Mouse (Mus musculus) skeletal muscle tissue, postnatal 0 days (tissue): ENCODE results near the gene Ccdc82. TPM values are rescaled to one million over a fixed set of nuclear protein-coding genes. Genes with fewer than 3 reads are reported as not detected.

ENCODE experiments used
- polyA plus RNA-seq: library from polyadenylated mRNA; unstranded; fragments of >200 nt; fragmentation: Nextera tagmentation; extraction: Ambion mirVana; gene quantifications from 2 replicates; pipeline ENCODE4 v1.2.1, GENCODE M21; 2015

Gene Ccdc82
- polyA plus RNA-seq = 3.1 TPM in 2 replicates

DNA sequence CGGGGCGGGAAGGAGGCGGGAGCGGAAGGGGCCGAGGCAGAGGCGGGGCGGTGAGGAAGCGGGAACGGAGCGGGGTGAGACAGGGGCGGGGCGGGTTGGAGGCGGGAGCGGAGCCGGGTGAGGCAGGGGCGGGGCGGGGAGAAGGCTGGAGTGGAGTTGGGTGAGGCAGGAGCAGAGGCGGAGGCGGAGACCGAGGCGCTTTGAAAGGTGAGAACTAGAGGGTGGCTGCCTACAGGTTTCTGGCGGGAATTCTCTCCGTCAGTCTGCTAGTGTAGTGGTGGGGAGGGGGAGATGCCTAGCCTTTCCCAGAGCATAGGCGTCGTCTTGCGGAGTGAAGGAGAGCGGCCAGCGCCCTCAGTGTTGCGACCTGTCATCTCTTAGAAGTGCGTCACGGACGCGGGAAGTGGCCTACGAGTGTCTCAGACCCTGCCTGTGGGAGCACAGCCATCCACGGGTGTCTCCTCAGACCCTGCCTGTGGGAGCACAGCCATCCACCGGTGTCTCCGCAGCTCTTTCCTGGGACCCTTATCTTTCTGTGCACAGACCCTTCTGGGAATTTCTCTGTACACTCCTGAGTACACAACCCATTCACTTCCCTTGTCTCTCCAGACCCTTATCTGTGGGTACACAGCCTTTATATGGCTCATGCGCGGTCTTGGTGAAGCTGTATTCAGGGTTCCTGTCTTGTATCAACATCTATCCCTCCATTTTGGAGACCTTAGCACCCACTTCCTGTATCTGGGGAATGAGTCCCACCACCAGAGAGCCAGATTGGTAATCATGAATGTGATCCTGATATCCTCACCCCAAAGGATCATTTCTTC is at the start of gene Ccdc82:
Gene Ccdc82 (plus strand): TSS at position 141 of the 824 bp plus-strand sequence.

DNA sequence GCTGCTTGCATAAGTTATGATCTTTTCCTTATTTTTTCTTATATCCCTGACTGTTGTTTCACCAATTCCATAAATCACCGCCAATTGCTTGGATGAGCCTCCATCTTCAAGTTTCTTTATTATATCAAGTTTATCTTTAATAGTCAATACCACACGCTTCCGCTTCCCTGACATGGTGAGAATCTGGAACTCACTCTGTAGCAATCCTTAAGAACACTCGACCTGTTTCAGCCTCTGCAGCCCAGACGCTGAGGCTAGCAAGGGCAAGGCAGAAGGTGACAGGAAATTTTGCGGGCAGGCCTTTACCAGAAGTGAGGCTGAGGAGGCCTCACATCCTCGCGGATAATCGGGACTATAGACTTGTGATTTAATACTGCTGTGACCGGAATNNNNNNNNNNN is 1.3 kb upstream of the Ccdc82 start, which contains the start of gene Jrkl:
Gene Jrkl (minus strand): TSS at position 349 of the 400 bp plus-strand sequence.

DNA sequence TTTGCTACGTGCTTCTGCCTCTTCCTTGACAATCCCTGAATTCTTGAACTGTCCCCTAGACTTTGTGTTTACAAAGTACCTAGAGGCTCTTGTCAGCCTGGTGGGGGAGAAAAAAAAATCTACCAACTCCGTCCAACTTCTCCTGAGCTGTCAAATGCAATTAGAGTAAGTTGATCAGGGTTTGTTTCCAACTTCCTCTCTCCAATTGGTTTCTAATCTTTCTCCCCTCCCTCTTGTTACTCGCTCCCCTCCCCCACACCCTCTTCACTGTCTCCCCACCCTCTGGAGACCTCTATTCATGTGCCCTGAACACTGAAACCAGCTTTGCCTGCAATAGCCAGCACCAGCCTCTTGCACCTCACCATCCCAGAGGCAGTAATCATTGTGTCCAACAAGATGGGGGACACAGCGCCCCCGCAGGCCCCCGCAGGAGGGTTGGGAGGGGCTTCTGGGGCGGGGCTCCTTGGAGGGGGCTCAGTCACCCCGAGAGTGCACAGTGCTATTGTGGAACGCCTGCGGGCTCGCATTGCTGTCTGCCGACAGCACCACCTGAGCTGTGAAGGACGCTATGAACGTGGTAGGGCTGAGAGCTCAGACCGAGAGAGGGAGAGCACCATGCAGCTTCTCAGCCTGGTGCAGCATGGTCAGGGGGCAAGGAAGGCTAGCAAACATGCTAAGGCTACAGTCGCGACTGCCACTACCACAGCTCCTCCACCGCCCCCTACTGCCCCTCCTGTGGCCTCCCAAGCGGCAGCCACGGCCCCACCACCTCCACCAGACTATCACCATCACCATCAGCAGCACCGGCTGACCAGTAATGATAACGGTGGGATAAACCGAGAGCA is 51.1 kb downstream of the Ccdc82 start, which contains the start of gene Maml2:
Gene Maml2 (plus strand): TSS at position 290 of the 845 bp plus-strand sequence.

Other genes starting within 250 kb of the Ccdc82 start
- gene Jrkl, start 1.1 kb upstream of the Ccdc82 start, polyA plus RNA-seq = 4.7 and 5.6 TPM in 2 replicates
- 3.8 and 4.6 TPM in 2 replicates for gene Maml2, start 51.0 kb downstream of the Ccdc82 start, polyA plus RNA-seq
- not detected in 2 replicates for gene Gm17571, start 199.8 kb downstream of the Ccdc82 start, polyA plus RNA-seq